Mouse (Mus musculus): ENCODE data around the gene Olfr671.
"Not testable (repeated sequence)": the region's sequence is repeated elsewhere in the genome, so short reads cannot be mapped to it uniquely, and the experiment has no call there.

DNA sequence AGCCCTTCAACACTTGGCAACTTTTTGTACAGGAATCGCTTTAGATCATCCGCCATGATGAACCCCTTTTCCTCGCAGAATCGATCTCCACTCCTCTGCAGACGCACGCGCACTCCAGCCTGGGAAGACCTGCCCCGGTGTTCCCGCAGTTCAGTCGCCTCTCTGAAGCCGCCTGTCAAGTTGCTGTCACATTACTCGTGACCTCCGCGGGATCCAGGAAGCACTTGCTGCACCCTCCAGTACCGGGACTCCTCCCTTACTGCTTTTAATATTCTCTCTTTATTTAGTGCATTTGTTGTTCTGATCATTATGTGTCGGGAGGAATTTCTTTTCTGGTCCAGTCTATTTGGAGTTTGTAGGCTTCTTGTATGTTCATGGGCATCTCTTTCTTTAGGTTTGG lies 28.7 kb downstream of the Olfr671 start:
- not testable (repeated sequence) for TF ChIP-seq HCFC1 (IDR thresholded peaks at IDR 0.05; ENCODE audit: borderline replicate concordance, insufficient read depth, low read length); ZC3H11A (IDR thresholded peaks at IDR 0.05; ENCODE audit: borderline replicate concordance, low read depth, low read length); CHD2 (IDR thresholded peaks at IDR 0.05; ENCODE audit: low read depth, low read length)
